In genomic region chr16:64583406-64583805, GRCm38 (mm10) we compare ENCODE assay signal across 22 mouse cellular contexts. TPM values are rescaled to one million over a fixed set of nuclear protein-coding genes. Genes with fewer than 3 reads are reported as not detected.
DNase-seq lines count a peak whose midpoint lies in the region; ATAC-seq and TF ChIP-seq lines count a peak whose summit lies in the region.
"Had no signal": no experiment of that assay in that cellular context is flagged by ENCODE, and none has a peak within 500 bp of the region (broad histone marks: within the 10 kb centered on the region; RNA-seq: fewer than 3 reads in every experiment).

No protein-coding gene starts in this region.

- no peaks in the 10 kb centered on the region for H3K4me1 ChIP-seq in forebrain, embryonic 14.5 days (ENCODE audit: control insufficient read depth, insufficient read depth, low read length)
- H3K4me1 ChIP-seq in forebrain, embryonic 12.5 days = no peaks in the 10 kb centered on the region
- H3K4me1 ChIP-seq in midbrain, postnatal 0 days (ENCODE audit: insufficient read depth, low read length) = no peaks in the 10 kb centered on the region
- no peaks in the 10 kb centered on the region for H3K4me1 ChIP-seq in midbrain, embryonic 16.5 days (ENCODE audit: control insufficient read depth, insufficient read depth, low read length)
- H3K4me1 ChIP-seq: hindbrain, embryonic 10.5 days; liver, embryonic 15.5 days had no signal

- ATAC-seq in forebrain, embryonic 14.5 days = no peak
- ATAC-seq in forebrain, embryonic 12.5 days (ENCODE audit: low FRiP score) = no peak
- ATAC-seq in midbrain, postnatal 0 days (ENCODE audit: low FRiP score) = no peak
- no peak for ATAC-seq in midbrain, embryonic 16.5 days
- ATAC-seq in monocyte, adult 5-6 weeks (replicated peaks; ENCODE audit: insufficient number of reproducible peaks, low FRiP score, low TSS enrichment, poor library complexity, severe bottlenecking) = no peak

- no peak overlapping the region for H3K4me2 ChIP-seq in forebrain, embryonic 14.5 days (ENCODE audit: low read length)
- H3K4me2 ChIP-seq in forebrain, embryonic 12.5 days = no peak overlapping the region
- H3K4me2 ChIP-seq in midbrain, postnatal 0 days (ENCODE audit: low read depth, low read length, poor library complexity, severe bottlenecking) = no peak overlapping the region
- H3K4me2 ChIP-seq in midbrain, embryonic 16.5 days (ENCODE audit: low read length) = no peak overlapping the region
- H3K4me2 ChIP-seq: heart, embryonic 11.5 days; liver, embryonic 15.5 days had no signal

- H3K27ac ChIP-seq in forebrain, embryonic 14.5 days (ENCODE audit: low read depth, low read length) = no peak overlapping the region
- no peak overlapping the region for H3K27ac ChIP-seq in forebrain, embryonic 12.5 days
- H3K27ac ChIP-seq in layer of hippocampus, adult 2 months = no peak overlapping the region
- H3K27ac ChIP-seq in midbrain, postnatal 0 days (ENCODE audit: low read depth, low read length) = no peak overlapping the region
- no peak overlapping the region for H3K27ac ChIP-seq in midbrain, embryonic 16.5 days (ENCODE audit: low read length)
- H3K27ac ChIP-seq: hindbrain, embryonic 10.5 days; liver, embryonic 15.5 days had no signal

- DNase-seq in forebrain, embryonic 14.5 days (ENCODE audit: low spot score) = peak; percentile 60
- no peak for DNase-seq in layer of hippocampus, adult 2 months (ENCODE audit: low spot score in 2 of 2)
- DNase-seq in layer of hippocampus, adult 11-12 months (ENCODE audit: low spot score) = no peak
- peak; percentile 52 for DNase-seq in midbrain, postnatal 0 days (ENCODE audit: low spot score)
- DNase-seq: adrenal gland, adult 8-10 months; B cell, adult 2 months; cerebellum, adult 9-11 months; gastrocnemius, postnatal 14 days; kidney, adult 11 months; kidney, postnatal 25 days; right cerebral cortex, adult 18-20 months; thymus, postnatal 25 days had no signal

- peak; percentile 36 for TF ChIP-seq CTCF in layer of hippocampus, adult 2 months (conservative IDR thresholded peaks at IDR 0.05)
- TF ChIP-seq CTCF in midbrain, postnatal 0 days (IDR thresholded peaks at IDR 0.05) = peak; percentile 23; the same call in 1 of the 2 replicates

- no peak overlapping the region for H3K9ac ChIP-seq in forebrain, embryonic 14.5 days (ENCODE audit: low read length)
- H3K9ac ChIP-seq in forebrain, embryonic 12.5 days = no peak overlapping the region
- H3K9ac ChIP-seq in midbrain, postnatal 0 days (replicated peaks; ENCODE audit: low read length, poor library complexity, severe bottlenecking) = no peak overlapping the region
- H3K9ac ChIP-seq in midbrain, embryonic 16.5 days (ENCODE audit: low read depth, low read length) = no peak overlapping the region
- H3K9ac ChIP-seq: liver, embryonic 15.5 days had no signal

- 47% methylated on average over 3 of the region's 3 CpGs for WGBS in forebrain, embryonic 14.5 days
- WGBS in forebrain, embryonic 12.5 days = 63% methylated on average over 3 of the region's 3 CpGs
- 54% methylated on average over 3 of the region's 3 CpGs for WGBS in midbrain, postnatal 0 days
- WGBS in midbrain, embryonic 16.5 days = 63% methylated on average over 3 of the region's 3 CpGs

- no peaks in the 10 kb centered on the region for H3K9me3 ChIP-seq in forebrain, embryonic 14.5 days (replicated peaks; ENCODE audit: control insufficient read depth, low read length)
- H3K9me3 ChIP-seq in forebrain, embryonic 12.5 days = no peaks in the 10 kb centered on the region
- no peaks in the 10 kb centered on the region for H3K9me3 ChIP-seq in midbrain, postnatal 0 days (ENCODE audit: low read length)
- H3K9me3 ChIP-seq in midbrain, embryonic 16.5 days (replicated peaks; ENCODE audit: control insufficient read depth, low read length, poor library complexity, severe bottlenecking) = no peaks in the 10 kb centered on the region
- H3K9me3 ChIP-seq: hindbrain, embryonic 10.5 days; liver, embryonic 15.5 days had no signal

- H3K27me3 ChIP-seq in forebrain, embryonic 14.5 days (replicated peaks; ENCODE audit: control insufficient read depth, insufficient read depth, low read length) = no peaks in the 10 kb centered on the region
- no peaks in the 10 kb centered on the region for H3K27me3 ChIP-seq in forebrain, embryonic 12.5 days
- no peaks in the 10 kb centered on the region for H3K27me3 ChIP-seq in midbrain, postnatal 0 days (ENCODE audit: insufficient read depth, low read length)
- H3K27me3 ChIP-seq in midbrain, embryonic 16.5 days (ENCODE audit: control insufficient read depth, insufficient read depth, low read depth, low read length) = no peaks in the 10 kb centered on the region
- H3K27me3 ChIP-seq: liver, embryonic 15.5 days had no signal

- no peak overlapping the region for H3K4me3 ChIP-seq in forebrain, embryonic 14.5 days (ENCODE audit: low read depth, low read length)
- no peak overlapping the region for H3K4me3 ChIP-seq in forebrain, embryonic 12.5 days (replicated peaks)
- no peak overlapping the region for H3K4me3 ChIP-seq in layer of hippocampus, adult 2 months
- H3K4me3 ChIP-seq in midbrain, postnatal 0 days (ENCODE audit: low read depth, low read length) = no peak overlapping the region
- no peak overlapping the region for H3K4me3 ChIP-seq in midbrain, embryonic 16.5 days (ENCODE audit: low read depth, low read length)
- H3K4me3 ChIP-seq: erythroblast, embryonic 14.5 days; hindbrain, embryonic 10.5 days; liver, embryonic 15.5 days had no signal

- no peaks in the 10 kb centered on the region for H3K36me3 ChIP-seq in forebrain, embryonic 14.5 days (ENCODE audit: control insufficient read depth, insufficient read depth, low read length)
- H3K36me3 ChIP-seq in forebrain, embryonic 12.5 days (replicated peaks) = no peaks in the 10 kb centered on the region
- no peaks in the 10 kb centered on the region for H3K36me3 ChIP-seq in midbrain, postnatal 0 days (ENCODE audit: insufficient read depth, low read length)
- no peaks in the 10 kb centered on the region for H3K36me3 ChIP-seq in midbrain, embryonic 16.5 days (ENCODE audit: control insufficient read depth, insufficient read depth, low read length)
- H3K36me3 ChIP-seq: hindbrain, embryonic 10.5 days; liver, embryonic 15.5 days had no signal

RNA-seq across cellular contexts. Expression of gene Csnka2ip, which starts 18.8 kb away (rescaled TPM):
- polyA plus RNA-seq in forebrain, embryonic 14.5 days (2014; fragmentation: Nextera tagmentation; extraction: Ambion mirVana) = not detected in 2 replicates
- not detected in 2 replicates for polyA plus RNA-seq in forebrain, embryonic 12.5 days (2016; fragmentation: Nextera tagmentation; extraction: Ambion mirVana)
- 1 to 10 TPM; 1.8 to 2.7 TPM for total RNA-seq in layer of hippocampus, adult 2 months (2021)
- total RNA-seq in midbrain, postnatal 0 days (2014; rRNA removed) = not detected in 2 replicates
- not detected in 2 replicates for polyA plus RNA-seq in midbrain, postnatal 0 days (2015; fragmentation: Nextera tagmentation; extraction: Ambion mirVana)
- polyA plus RNA-seq in midbrain, embryonic 16.5 days (2015; fragmentation: Nextera tagmentation; extraction: Ambion mirVana) = not detected in 2 replicates
- total RNA-seq in monocyte, adult 5-6 weeks (2017) = not detected in 3 replicates
- total RNA-seq: adrenal gland, adult 8-10 months; gastrocnemius, postnatal 14 days; megakaryocyte-erythroid progenitor cell, adult 5-6 weeks had no signal
- polyA plus RNA-seq: erythroblast, embryonic 14.5 days; heart, embryonic 11.5 days; hindbrain, embryonic 10.5 days; liver, embryonic 15.5 days; spleen, adult 2 months; stomach, embryonic 16.5 days had no signal

Comparison
In these comparisons a context has a peak if more than half of its experiments do, and no peak if none do; other contexts are left out.
1. DNase-seq: peak in forebrain, embryonic 14.5 days (single experiment) and midbrain, postnatal 0 days (single experiment); none in layer of hippocampus, adult 2 months (0 of 2) and layer of hippocampus, adult 11-12 months (single experiment).